Mouse (Mus musculus) heart, adult 2 months (tissue): ENCODE data around the gene Nphp1.

ENCODE experiments used
- CTCF ChIP-seq: fragments of 200-600 bp; IDR thresholded peaks from 2 replicates; pipeline ENCODE4 v1.8.1; 2022; ENCODE audit warnings: antibody characterized with exemption, mild to moderate bottlenecking, moderate library complexity
- POLR2A ChIP-seq: fragments of 200-500 bp; IDR thresholded peaks from 2 replicates; pipeline ENCODE4 v1.6.1; 2011; ENCODE audit warnings: mild to moderate bottlenecking, low read depth, low read length, control low read depth; ENCODE audit not compliant: insufficient read depth

DNA sequence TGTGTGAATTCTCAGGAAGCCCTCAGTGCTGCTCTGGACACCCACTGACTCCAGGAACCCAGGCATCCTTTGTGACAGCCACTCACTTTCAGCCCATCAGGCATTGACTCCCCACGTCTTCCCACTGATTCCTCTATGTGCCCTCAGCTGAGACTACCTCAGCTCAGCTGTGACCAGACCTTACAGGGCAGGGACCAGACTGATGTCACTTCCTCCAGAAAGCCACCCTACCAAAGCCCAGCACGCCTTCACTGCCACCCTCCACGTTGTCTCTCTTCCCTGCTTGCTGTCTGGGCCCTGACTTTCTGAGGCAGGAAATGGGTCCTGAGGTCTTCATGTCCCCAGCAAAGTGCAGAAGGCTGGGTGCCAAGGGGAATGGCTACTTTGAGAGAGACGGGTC lies 65.5 kb downstream of the Nphp1 start:
- TF ChIP-seq POLR2A (no peak), CTCF (no peak)
